Mouse (Mus musculus): ENCODE data around the gene Kif11. TPM values are rescaled to one million over a fixed set of nuclear protein-coding genes. Genes with fewer than 3 reads are reported as not detected.

The Kif11 gene
- 35.6 and 53.8 TPM in 2 replicates for total RNA-seq (2014; fragmentation: Nextera tagmentation)
- total RNA-seq (2017) = 155 and 184 TPM in 2 replicates

GRCm38 (mm10) chr19:37375755-37376615, at the start of gene Kif11:
Gene Kif11, plus strand, starts transcription at chr19:37376403.
- ATAC-seq (replicated peaks; ENCODE audit: poor library complexity, severe bottlenecking) = peak; percentile 94

GRCm38 (mm10) chr19:37327216-37327615, 49.0 kb upstream of the Kif11 start:
- no peak for ATAC-seq (replicated peaks; ENCODE audit: poor library complexity, severe bottlenecking)

GRCm38 (mm10) chr19:37332726-37333125, 43.5 kb upstream of the Kif11 start:
- ATAC-seq (replicated peaks; ENCODE audit: poor library complexity, severe bottlenecking) = no peak

GRCm38 (mm10) chr19:37333357-37333756, 42.8 kb upstream of the Kif11 start:
- ATAC-seq (replicated peaks; ENCODE audit: poor library complexity, severe bottlenecking) = no peak

- ATAC-seq (replicated peaks; ENCODE audit: poor library complexity, severe bottlenecking) = no peak
Measured at GRCm38 (mm10) chr19:37335392-37335791, 40.8 kb upstream of the Kif11 start.

- no peak for ATAC-seq (replicated peaks; ENCODE audit: poor library complexity, severe bottlenecking)
Measured at GRCm38 (mm10) chr19:37337752-37338151, 38.5 kb upstream of the Kif11 start, which contains the start of gene Ide. Gene Ide, minus strand, starts transcription at chr19:37337852.

GRCm38 (mm10) chr19:37340495-37340894, 35.7 kb upstream of the Kif11 start:
- peak; percentile 78 for ATAC-seq (replicated peaks; ENCODE audit: poor library complexity, severe bottlenecking)

- peak; percentile 7; the same call in 1 of the 2 replicates for ATAC-seq (replicated peaks; ENCODE audit: poor library complexity, severe bottlenecking)
Measured at GRCm38 (mm10) chr19:37340931-37341330, 35.3 kb upstream of the Kif11 start.

GRCm38 (mm10) chr19:37343899-37344298, 32.3 kb upstream of the Kif11 start:
- no peak for ATAC-seq (replicated peaks; ENCODE audit: poor library complexity, severe bottlenecking)

- no peak for ATAC-seq (replicated peaks; ENCODE audit: poor library complexity, severe bottlenecking)
Measured at GRCm38 (mm10) chr19:37346258-37346657, 29.9 kb upstream of the Kif11 start.

GRCm38 (mm10) chr19:37348331-37348730, 27.9 kb upstream of the Kif11 start:
- ATAC-seq (replicated peaks; ENCODE audit: poor library complexity, severe bottlenecking) = no peak

GRCm38 (mm10) chr19:37348952-37349351, 27.3 kb upstream of the Kif11 start:
- no peak for ATAC-seq (replicated peaks; ENCODE audit: poor library complexity, severe bottlenecking)

GRCm38 (mm10) chr19:37352756-37353155, 23.4 kb upstream of the Kif11 start:
- no peak for ATAC-seq (replicated peaks; ENCODE audit: poor library complexity, severe bottlenecking)

GRCm38 (mm10) chr19:37353331-37353730, 22.9 kb upstream of the Kif11 start:
- no peak for ATAC-seq (replicated peaks; ENCODE audit: poor library complexity, severe bottlenecking)

- ATAC-seq (replicated peaks; ENCODE audit: poor library complexity, severe bottlenecking) = no peak
Measured at GRCm38 (mm10) chr19:37360044-37360443, 16.2 kb upstream of the Kif11 start.

- ATAC-seq (replicated peaks; ENCODE audit: poor library complexity, severe bottlenecking) = no peak
Measured at GRCm38 (mm10) chr19:37362545-37362944, 13.7 kb upstream of the Kif11 start.

GRCm38 (mm10) chr19:37363128-37363939, 12.9 kb upstream of the Kif11 start:
- ATAC-seq (replicated peaks; ENCODE audit: poor library complexity, severe bottlenecking) = no peak

GRCm38 (mm10) chr19:37368990-37369389, 7.2 kb upstream of the Kif11 start:
- no peak for ATAC-seq (replicated peaks; ENCODE audit: poor library complexity, severe bottlenecking)

- ATAC-seq (replicated peaks; ENCODE audit: poor library complexity, severe bottlenecking) = peak; percentile 38
Measured at GRCm38 (mm10) chr19:37369921-37370320, 6.3 kb upstream of the Kif11 start.

- peak; percentile 87 for ATAC-seq (replicated peaks; ENCODE audit: poor library complexity, severe bottlenecking)
Measured at GRCm38 (mm10) chr19:37370356-37370755, 5.8 kb upstream of the Kif11 start.
